Mouse (Mus musculus) testis, adult 2 months (tissue): ENCODE results near the gene Cpeb2. TPM values are rescaled to one million over a fixed set of nuclear protein-coding genes. Genes with fewer than 3 reads are reported as not detected.

ENCODE experiments used
- H3K27ac ChIP-seq: fragments of 200-500 bp; 2 replicates; pipeline ENCODE4 v1.5.1; 2012; ENCODE audit warnings: low read depth, low read length; ENCODE audit not compliant: control insufficient read depth, insufficient read depth
- H3K27me3 ChIP-seq: fragments of 200-500 bp; 2 replicates; pipeline ENCODE4 v1.6.1; 2012; ENCODE audit warnings: mild to moderate bottlenecking, low read length, moderate library complexity; ENCODE audit not compliant: control insufficient read depth, insufficient read depth
- H3K36me3 ChIP-seq: fragments of 200-500 bp; 2 replicates; pipeline ENCODE4 v1.6.1; 2012; ENCODE audit warnings: mild to moderate bottlenecking, low read length; ENCODE audit not compliant: control insufficient read depth, insufficient read depth
- H3K4me1 ChIP-seq: fragments of 200-500 bp; 2 replicates; pipeline ENCODE4 v1.6.1; 2012; ENCODE audit warnings: low read length; ENCODE audit not compliant: control insufficient read depth, insufficient read depth
- H3K4me3 ChIP-seq: fragments of 200-500 bp; 2 replicates; pipeline ENCODE4 v1.5.1; 2012; ENCODE audit warnings: low read depth, mild to moderate bottlenecking, low read length, moderate library complexity, mixed read lengths; ENCODE audit not compliant: control insufficient read depth
- CTCF ChIP-seq: fragments of 200-500 bp; IDR thresholded peaks from 2 replicates; pipeline ENCODE4 v1.5.1; 2012; ENCODE audit warnings: low read depth, mild to moderate bottlenecking, inconsistent platforms, low read length, moderate library complexity; ENCODE audit not compliant: control insufficient read depth, insufficient read depth, insufficient replicate concordance
- POLR2A ChIP-seq: fragments of 200-500 bp; IDR thresholded peaks from 2 replicates; pipeline ENCODE4 v1.6.1; 2012; ENCODE audit warnings: low read depth, mild to moderate bottlenecking, inconsistent platforms, low read length, moderate library complexity; ENCODE audit not compliant: control insufficient read depth
- polyA plus RNA-seq: library from polyadenylated mRNA; depleted of rRNA; stranded (reverse); fragments of >200 nt; gene quantifications from 2 replicates; pipeline ENCODE4 v1.2.3, GENCODE M21; 2012

Gene Cpeb2
- polyA plus RNA-seq, 1 experiment = 160 TPM

DNA sequence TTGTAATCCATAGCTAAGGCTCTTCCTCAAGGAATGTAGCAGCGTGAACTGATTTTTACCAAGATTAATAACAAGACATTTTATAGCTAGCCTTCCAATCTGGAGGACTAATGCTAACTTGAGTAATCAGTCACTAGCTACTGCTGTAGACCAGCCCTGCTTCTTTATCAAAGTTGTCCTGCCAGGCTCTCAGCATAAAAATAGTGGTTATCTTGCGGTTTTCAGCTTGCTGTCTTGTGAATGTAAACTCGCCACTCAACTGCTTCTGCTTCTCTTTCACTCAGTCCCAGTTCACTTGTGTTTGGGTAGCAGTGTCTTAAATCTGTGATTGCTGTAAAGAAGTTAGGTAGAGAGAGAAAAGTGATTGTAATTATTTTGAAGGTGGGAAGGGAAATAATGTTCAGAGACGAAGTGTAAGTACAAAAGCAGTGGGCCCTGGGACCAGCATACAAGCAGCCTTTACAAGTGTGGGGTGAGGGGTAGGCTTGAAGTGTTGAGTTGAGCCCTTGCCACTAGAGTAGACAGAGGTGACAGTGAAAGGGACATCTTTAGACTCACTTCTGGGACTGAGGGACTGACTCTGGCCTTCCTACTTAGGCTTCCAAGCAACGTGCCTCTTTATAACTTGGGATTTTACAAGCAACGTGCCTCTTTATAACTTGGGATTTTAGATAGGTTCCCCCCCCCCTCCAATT is 6.3 kb downstream of the Cpeb2 start:
- H3K36me3 ChIP-seq = peaks cover 3% of the 10 kb centered on the region

DNA sequence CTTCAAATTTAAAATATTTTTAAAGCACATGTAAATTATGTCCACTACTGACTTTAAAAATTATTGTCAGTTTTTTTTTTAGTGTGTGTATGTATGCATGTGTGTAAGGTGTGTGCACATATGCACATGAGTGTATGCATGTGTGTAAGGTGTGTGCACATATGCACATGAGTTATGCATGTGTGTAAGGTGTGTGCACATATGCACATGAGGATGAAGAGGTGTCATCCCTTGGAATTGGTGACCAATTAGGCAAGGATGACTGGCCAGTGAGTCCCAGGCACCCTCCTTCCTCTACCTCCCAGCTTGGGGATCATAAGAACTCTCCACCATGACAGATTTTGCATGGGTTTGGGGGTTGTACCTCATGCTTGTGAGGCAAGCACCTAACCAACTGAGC is 7.8 kb downstream of the Cpeb2 start:
- H3K27me3 ChIP-seq = no peaks in the 10 kb centered on the region
- TF ChIP-seq CTCF (no peak), POLR2A (no peak)
- H3K36me3 ChIP-seq = no peaks in the 10 kb centered on the region; the same call in 1 of the 2 replicates
- no peak overlapping the region for H3K4me3 ChIP-seq
- no peak overlapping the region for H3K27ac ChIP-seq
- H3K4me1 ChIP-seq = no peaks in the 10 kb centered on the region

More for the DNA sequence above, 6.3 kb downstream of the Cpeb2 start:
- TF ChIP-seq POLR2A (no peak), CTCF (no peak)
- no peaks in the 10 kb centered on the region for H3K27me3 ChIP-seq
- no peak overlapping the region for H3K27ac ChIP-seq
- H3K4me1 ChIP-seq = 0 out of 2 replicates have a peak, but pooled peaks cover 2% of the 10 kb centered on the region
- H3K4me3 ChIP-seq = no peak overlapping the region

DNA sequence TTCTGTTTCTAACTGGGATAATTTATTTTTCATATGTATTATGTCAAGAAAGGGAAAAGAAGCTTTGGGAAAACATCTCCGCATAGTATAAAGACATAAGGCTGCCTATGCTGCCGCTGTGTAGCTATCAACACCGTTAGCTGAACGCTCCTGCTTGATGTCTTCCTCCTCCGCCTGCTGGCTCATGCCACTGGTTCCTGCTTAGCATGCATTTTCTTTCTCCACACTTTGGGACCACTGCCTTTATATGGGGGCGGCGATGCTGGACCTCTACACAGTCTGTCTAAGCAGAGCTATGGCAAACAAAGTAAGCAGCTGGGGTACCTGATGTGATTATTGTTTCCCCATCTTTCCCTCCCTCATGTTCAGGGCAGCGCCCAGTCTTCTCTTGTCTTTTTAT is 13.3 kb downstream of the Cpeb2 start:
- no peak overlapping the region for H3K27ac ChIP-seq
- peaks cover 2% of the 10 kb centered on the region; the same call in 1 of the 2 replicates for H3K36me3 ChIP-seq
- H3K27me3 ChIP-seq = no peaks in the 10 kb centered on the region
- H3K4me3 ChIP-seq = no peak overlapping the region
- no peak for TF ChIP-seq POLR2A
- no peak for TF ChIP-seq CTCF
- H3K4me1 ChIP-seq = no peaks in the 10 kb centered on the region

DNA sequence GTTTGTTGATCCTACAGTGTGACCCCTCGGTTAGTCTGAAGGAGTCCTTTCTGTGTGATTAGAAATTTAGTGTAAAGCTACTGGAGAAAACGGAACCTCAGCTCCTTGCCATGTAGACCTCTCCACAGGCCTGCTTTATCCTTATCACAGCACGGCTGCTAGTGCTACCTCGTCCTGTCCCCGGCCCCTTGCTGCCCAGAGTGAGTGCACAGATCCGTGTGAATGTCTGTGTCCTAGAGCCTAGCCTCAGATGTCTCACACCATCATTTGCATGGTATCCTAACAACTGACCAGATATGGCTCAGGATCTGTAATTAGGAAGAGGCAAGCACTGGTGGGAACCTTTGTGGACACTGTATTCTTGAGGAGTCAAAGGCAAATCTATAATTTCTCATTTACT is 14.0 kb downstream of the Cpeb2 start:
- TF ChIP-seq POLR2A (no peak), CTCF (no peak)
- no peak overlapping the region for H3K27ac ChIP-seq
- no peaks in the 10 kb centered on the region for H3K4me1 ChIP-seq
- peaks cover 2% of the 10 kb centered on the region; the same call in 1 of the 2 replicates for H3K36me3 ChIP-seq
- H3K27me3 ChIP-seq = no peaks in the 10 kb centered on the region
- H3K4me3 ChIP-seq = no peak overlapping the region

DNA sequence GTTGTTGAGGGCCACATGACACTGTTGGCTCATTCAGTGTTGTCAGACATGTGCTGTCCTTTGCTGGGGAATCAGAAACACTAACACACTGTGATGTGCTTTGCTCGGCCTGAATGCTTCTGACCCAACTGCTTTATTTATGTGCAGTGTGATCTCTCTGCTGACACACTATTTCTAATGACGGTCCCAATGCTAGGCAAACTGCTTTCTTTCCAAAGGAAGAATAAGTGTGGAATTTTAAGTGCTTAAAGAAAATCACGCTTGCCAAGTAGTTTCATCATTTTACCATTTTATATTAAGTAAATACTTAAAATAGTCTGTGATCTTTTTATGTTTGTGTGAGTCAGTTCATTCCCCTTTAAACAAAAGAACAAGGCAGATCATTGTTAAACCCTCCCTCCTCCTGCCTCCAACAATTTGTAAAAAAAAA is 15.0 kb downstream of the Cpeb2 start:
- no peak overlapping the region for H3K27ac ChIP-seq
- H3K36me3 ChIP-seq = peaks cover 2% of the 10 kb centered on the region; the same call in 1 of the 2 replicates
- H3K27me3 ChIP-seq = no peaks in the 10 kb centered on the region
- H3K4me3 ChIP-seq = no peak overlapping the region
- TF ChIP-seq POLR2A = no peak
- no peaks in the 10 kb centered on the region for H3K4me1 ChIP-seq

DNA sequence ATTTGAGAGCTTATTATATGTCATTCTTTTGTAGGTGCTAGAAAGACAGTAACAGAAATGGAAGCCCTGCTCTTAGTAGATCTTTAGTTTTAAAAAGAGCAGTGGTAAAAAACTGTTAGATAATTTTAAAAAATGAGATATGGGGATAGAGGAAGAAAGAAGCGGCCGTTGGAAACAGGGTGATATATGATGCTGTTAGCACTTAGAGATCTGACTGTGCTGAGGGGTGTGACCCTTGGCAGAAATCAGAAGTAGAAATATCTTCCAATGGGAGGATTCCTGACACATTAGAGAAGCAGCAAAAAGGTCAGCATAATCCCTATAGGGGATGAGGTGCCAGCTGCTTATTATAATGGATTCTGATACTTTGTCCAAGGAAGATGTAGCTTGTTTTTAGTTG is 24.5 kb downstream of the Cpeb2 start:
- Histone ChIP-seq H3K27ac (no peak overlapping the region), H3K4me1 (no peaks in the 10 kb centered on the region), H3K4me3 (no peak overlapping the region), H3K27me3 (no peaks in the 10 kb centered on the region), H3K36me3 (no peaks in the 10 kb centered on the region; the same call in 1 of the 2 replicates)
- TF ChIP-seq CTCF (no peak), POLR2A (no peak)

DNA sequence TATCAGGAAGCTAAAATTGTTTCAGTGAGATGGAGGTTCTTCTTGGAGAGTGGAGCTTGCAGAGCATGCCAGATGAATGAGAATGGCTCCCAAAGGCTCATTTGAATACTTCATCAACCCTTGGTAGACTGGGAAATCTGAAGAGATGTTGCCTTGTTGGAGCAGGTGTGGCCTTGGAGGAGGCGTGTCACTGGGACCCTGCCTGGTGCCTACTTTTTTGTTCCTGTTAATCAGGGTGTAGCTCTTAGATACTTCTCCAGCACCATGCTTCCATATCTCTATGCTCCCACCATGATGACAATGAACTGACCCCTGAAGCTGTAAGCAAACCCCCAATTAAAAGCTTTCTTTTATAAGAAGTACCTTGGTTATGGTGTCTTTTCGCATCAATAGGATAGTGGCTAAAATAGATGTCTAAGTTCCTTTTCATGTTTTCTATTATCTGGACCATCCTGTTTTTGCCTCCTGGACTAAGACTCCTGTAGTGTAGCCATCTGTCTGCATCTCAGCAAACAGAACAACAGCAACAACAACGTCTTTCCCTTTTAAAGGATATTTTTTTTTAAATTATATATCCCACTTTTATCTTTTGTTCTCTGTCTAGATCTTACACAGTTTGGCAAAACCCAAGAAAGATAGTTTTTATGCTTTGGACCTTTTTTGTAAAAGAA is 25.6 kb downstream of the Cpeb2 start:
- no peak overlapping the region for H3K27ac ChIP-seq
- no peak overlapping the region for H3K4me3 ChIP-seq
- TF ChIP-seq CTCF = no peak
- TF ChIP-seq POLR2A = no peak
- H3K4me1 ChIP-seq = no peaks in the 10 kb centered on the region
- no peaks in the 10 kb centered on the region; the same call in 1 of the 2 replicates for H3K36me3 ChIP-seq
- no peaks in the 10 kb centered on the region for H3K27me3 ChIP-seq
